Mouse (Mus musculus) heart, postnatal 14 days (tissue): Measurements from ENCODE around the gene Olfr809. TPM values are rescaled to one million over a fixed set of nuclear protein-coding genes. Genes with fewer than 3 reads are reported as not detected.

Experiments used
- DNase-seq, 2 experiments: peaks; one replicate each; pipeline ENCODE4 v3.0.0; 2021 to 2022
- intact Hi-C: fragments of 180-260 bp; cut with DNase I; formaldehyde crosslinking; loops from one replicate; pipeline ENCODE4 v1.15.1; 2025
- long read RNA-seq, 2 experiments: library from polyadenylated mRNA; stranded (forward); transcript quantifications; one replicate each; pipeline ENCODE4 v2.0.0; 2021
- microRNA-seq, 2 experiments: library from miRNA; unstranded; fragments of <30 nt; microRNA quantifications; one replicate each; pipeline ENCODE4 v1.2.0; 2021 to 2022
- total RNA-seq, 2 experiments: library from RNA; stranded (reverse); gene quantifications; 2 replicates each; pipeline ENCODE4 v1.2.3; 2021

The Olfr809 gene
- total RNA-seq = not detected
- long read RNA-seq, experiment 1 = 0 reads
- long read RNA-seq, experiment 2 = 0 reads

GRCm38 (mm10) chr10:129774338-129774737, at the start of gene Olfr809:
TSS of gene Olfr809 (plus strand) at chr10:129774638.
- intact Hi-C loops = no loop called here
- no peak for DNase-seq

- intact Hi-C loops = no loop called here
- no peak for DNase-seq
Measured at GRCm38 (mm10) chr10:129729275-129729674, 45.2 kb upstream of the Olfr809 start, which contains the start of gene Olfr805. TSS of gene Olfr805 (minus strand) at chr10:129729375.

DNA sequence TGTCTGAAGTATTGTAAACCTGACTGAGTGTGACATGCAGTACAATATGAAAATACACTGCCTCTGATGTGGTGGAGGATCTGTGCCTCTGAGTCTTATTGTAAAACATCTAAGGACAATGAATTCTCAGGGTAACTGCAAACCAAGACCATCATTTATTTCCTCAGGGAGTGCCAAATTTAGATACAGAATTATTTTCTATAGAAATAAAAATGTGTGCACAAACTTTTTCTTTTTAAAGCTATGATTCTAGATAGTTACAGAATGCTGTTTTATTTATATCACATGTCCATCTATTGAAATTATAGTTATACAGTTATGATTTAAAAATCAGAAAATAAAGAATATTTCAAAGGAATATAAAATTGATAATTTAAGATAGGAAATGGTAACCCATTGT, 32.6 kb upstream of the Olfr809 start, which contains the start of gene Olfr806:
Gene Olfr806 (minus strand): TSS at position 101 of the 400 bp plus-strand sequence.
- intact Hi-C loops = no loop called here
- no peak for DNase-seq

DNA sequence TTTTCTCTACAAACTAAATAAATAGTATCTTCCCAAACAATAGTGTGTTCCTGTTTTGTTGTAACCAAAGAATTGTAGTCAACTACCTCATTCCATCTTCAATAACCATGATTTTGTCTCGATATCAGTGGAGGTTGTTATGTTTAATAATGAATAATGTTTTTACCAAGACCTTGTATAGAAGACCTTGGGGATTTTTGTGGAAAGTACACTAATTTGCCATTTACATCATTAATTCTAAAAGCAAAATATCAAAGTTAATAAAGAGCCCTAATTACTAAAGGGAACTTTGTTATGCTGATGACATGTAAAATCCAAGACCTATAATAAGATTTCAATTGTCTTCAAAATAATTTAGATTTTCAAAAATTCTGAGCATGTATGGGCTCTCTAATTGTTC, 16.7 kb upstream of the Olfr809 start, which contains the start of gene Olfr807:
Gene Olfr807 (minus strand): TSS at position 101 of the 400 bp plus-strand sequence.
- intact Hi-C loops = no loop called here
- no peak for DNase-seq

DNA sequence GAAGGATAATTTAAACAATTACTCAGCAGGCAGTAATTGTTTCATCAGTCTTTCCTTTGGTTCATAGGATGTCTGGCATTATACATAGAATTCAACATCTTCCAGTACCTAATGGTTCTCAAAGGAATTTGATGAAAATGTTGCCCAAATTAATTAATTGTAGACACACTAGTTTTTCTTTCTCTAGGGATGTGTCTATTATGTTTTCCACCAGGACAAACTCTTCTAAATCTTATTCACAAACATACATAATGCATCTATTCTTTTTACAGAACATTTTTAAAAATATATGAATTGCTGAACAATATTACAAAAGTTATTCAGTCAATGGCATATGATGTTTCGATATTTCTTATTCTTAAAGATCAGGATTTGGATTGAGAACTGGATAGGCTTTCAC, 9.3 kb upstream of the Olfr809 start, which contains the start of gene Olfr808:
Gene Olfr808 (plus strand): TSS at position 301 of the 400 bp plus-strand sequence.
- no peak for DNase-seq
- intact Hi-C loops = no loop called here

DNA sequence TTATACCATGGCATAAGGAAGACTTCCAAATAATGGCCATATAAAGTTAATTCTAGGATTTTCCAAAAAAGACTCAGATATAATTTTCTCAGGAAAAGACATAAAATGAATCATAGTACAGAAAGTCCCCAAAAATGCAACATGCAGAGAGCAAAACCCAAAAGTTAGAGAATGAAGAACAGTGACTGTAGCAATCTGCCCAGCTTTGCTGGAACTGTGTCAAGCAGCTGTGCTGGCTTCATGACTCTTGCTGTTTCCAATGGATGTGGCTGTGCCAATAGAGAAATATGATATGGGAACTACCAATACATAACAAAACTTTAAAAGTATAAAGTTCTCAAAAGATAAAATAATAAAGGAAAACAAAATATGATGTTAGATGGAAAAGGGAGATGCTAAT, 3.7 kb downstream of the Olfr809 start:
- DNase-seq = no peak
- intact Hi-C loops = no loop called here

GRCm38 (mm10) chr10:129794817-129795216, 20.4 kb downstream of the Olfr809 start, which contains the start of gene Olfr810:
TSS of gene Olfr810 (minus strand) at chr10:129794917.
- intact Hi-C loops = no loop called here
- DNase-seq = no peak

GRCm38 (mm10) chr10:129804296-129804695, 29.9 kb downstream of the Olfr809 start, which contains the start of gene Olfr811:
TSS of gene Olfr811 (minus strand) at chr10:129804396.
- intact Hi-C loops = no loop called here
- DNase-seq = no peak

Small RNA genes within 50 kb of the gene (microRNA-seq; reads per million reads assigned to microRNA genes)
- gene Gm24485 = 0 reads per million in 2 experiments

Other genes with a start within 250 kb of the Olfr809 start
- gene Olfr792, start 235.5 kb upstream of the Olfr809 start, total RNA-seq = not detected
- not detected for gene Olfr794, start 207.0 kb upstream of the Olfr809 start, total RNA-seq
- gene Olfr796, start 162.1 kb upstream of the Olfr809 start, total RNA-seq = not detected
- not detected for gene Olfr798, start 146.7 kb upstream of the Olfr809 start, total RNA-seq
- not detected for gene Olfr799, start 137.2 kb upstream of the Olfr809 start, total RNA-seq
- not detected for gene Olfr800, start 116.9 kb upstream of the Olfr809 start, total RNA-seq
- gene Olfr801, start 100.8 kb upstream of the Olfr809 start, total RNA-seq = not detected
- not detected for gene Olfr802, start 86.5 kb upstream of the Olfr809 start, total RNA-seq
- not detected for gene Olfr803, start 80.4 kb upstream of the Olfr809 start, total RNA-seq
- gene Olfr804, start 71.4 kb upstream of the Olfr809 start, total RNA-seq = not detected
- not detected for gene Olfr805, start 45.3 kb upstream of the Olfr809 start, total RNA-seq
- not detected for gene Olfr806, start 32.7 kb upstream of the Olfr809 start, total RNA-seq
- gene Olfr807, start 16.8 kb upstream of the Olfr809 start, total RNA-seq = not detected
- not detected for gene Olfr808, start 9.2 kb upstream of the Olfr809 start, total RNA-seq
- gene Olfr810, start 20.3 kb downstream of the Olfr809 start, total RNA-seq = not detected
- not detected for gene Olfr811, start 29.8 kb downstream of the Olfr809 start, total RNA-seq
- gene Olfr812, start 71.5 kb downstream of the Olfr809 start, total RNA-seq = not detected
- gene Olfr813, start 80.7 kb downstream of the Olfr809 start, total RNA-seq = not detected
- not detected for gene Olfr814, start 105.2 kb downstream of the Olfr809 start, total RNA-seq
- gene Olfr815, start 131.2 kb downstream of the Olfr809 start, total RNA-seq = not detected
- gene Olfr816, start 141.0 kb downstream of the Olfr809 start, total RNA-seq = not detected
- not detected for gene Olfr818, start 174.5 kb downstream of the Olfr809 start, total RNA-seq
- not detected for gene Olfr819, start 192.6 kb downstream of the Olfr809 start, total RNA-seq
- not detected for gene Olfr247, start 201.5 kb downstream of the Olfr809 start, total RNA-seq
- not detected for gene Gm10310, start 210.4 kb downstream of the Olfr809 start, total RNA-seq
- not detected for gene Olfr820, start 238.0 kb downstream of the Olfr809 start, total RNA-seq